Mouse (Mus musculus) CH12.LX (cell line): ENCODE data around the gene Tgm2.

Source experiments
- HCFC1 ChIP-seq: IDR thresholded peaks from 2 replicates; pipeline ENCODE4 v1.6.1; 2012; ENCODE audit warnings: low read depth, mild to moderate bottlenecking, inconsistent platforms, low read length, improper control_type of control experiment
- KAT2A ChIP-seq: IDR thresholded peaks from 2 replicates; pipeline ENCODE4 v1.6.1; 2012; ENCODE audit warnings: low read length, improper control_type of control experiment, inconsistent platforms; ENCODE audit not compliant: insufficient replicate concordance
- POLR2A ChIP-seq: IDR thresholded peaks from 2 replicates; pipeline ENCODE4 v1.6.1; 2011; ENCODE audit warnings: low read depth, mild to moderate bottlenecking, improper control_type of control experiment, low read length
- USF2 ChIP-seq: conservative IDR thresholded peaks from 2 replicates; pipeline ENCODE4 v1.6.1; 2011; ENCODE audit warnings: low read depth, low read length, improper control_type of control experiment
- ZC3H11A ChIP-seq: IDR thresholded peaks from 2 replicates; pipeline ENCODE4 v1.6.1; 2012; ENCODE audit warnings: low read depth, mild to moderate bottlenecking, inconsistent platforms, low read length, improper control_type of control experiment
- ZNF384 ChIP-seq: IDR thresholded peaks from 2 replicates; pipeline ENCODE4 v1.6.1; 2012; ENCODE audit warnings: low read depth, low read length, improper control_type of control experiment, inconsistent platforms

- no peak for TF ChIP-seq KAT2A
- TF ChIP-seq ZNF384 = no peak
- no peak for TF ChIP-seq ZC3H11A
- no peak for TF ChIP-seq POLR2A
- no peak for TF ChIP-seq USF2
- no peak for TF ChIP-seq HCFC1
Measured at GRCm38 (mm10) chr2:158156487-158156886, 10.3 kb upstream of the Tgm2 start.
